Mouse (Mus musculus) cortical plate, adult 2 months (tissue): Measurements from ENCODE around the gene Tbp.

Experiments
- CTCF ChIP-seq: fragments of 200-500 bp; IDR thresholded peaks from 2 replicates; pipeline ENCODE4 v1.5.1; 2011; ENCODE audit warnings: mild to moderate bottlenecking, control low read depth, low read length; ENCODE audit not compliant: insufficient read depth; ENCODE audit errors: extremely low read depth
- POLR2A ChIP-seq: fragments of 200-500 bp; IDR thresholded peaks from 2 replicates; pipeline ENCODE4 v1.6.1; 2011; ENCODE audit warnings: mild to moderate bottlenecking, low read length, control low read depth; ENCODE audit not compliant: insufficient read depth; ENCODE audit errors: extremely low read depth

DNA sequence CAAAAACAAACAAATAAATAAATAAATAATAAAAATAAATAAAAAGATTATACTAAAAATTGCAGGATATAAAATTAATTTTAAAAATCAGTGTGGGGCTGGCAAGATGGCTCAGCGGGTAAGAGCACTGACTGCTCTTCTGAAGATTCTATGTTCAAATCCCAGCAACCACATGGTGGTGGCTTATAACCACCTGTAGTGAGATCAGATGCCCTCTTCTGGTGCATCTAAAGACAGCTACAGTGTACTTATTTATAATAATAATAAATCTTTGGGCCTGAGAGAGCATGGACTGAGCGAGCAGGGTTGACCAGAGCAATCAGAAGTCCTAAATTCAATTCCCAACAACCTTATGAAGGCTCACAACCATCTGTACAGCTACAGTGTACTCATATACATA, 60.3 kb downstream of the Tbp start:
- TF ChIP-seq CTCF: no peak
- no peak for TF ChIP-seq POLR2A
